9 mouse cellular contexts compared by ENCODE assay signal in genomic region chr11:30405581-30405980, GRCm38 (mm10).
DNase-seq lines count a peak whose midpoint lies in the region; ATAC-seq lines count a peak whose summit lies in the region.
"Had no signal": no experiment of that assay in that cellular context is flagged by ENCODE, and none has a peak within 500 bp of the region (broad histone marks: within the 10 kb centered on the region; RNA-seq: fewer than 3 reads in every experiment).

No protein-coding gene starts in this region.

- H3K36me3 ChIP-seq in heart, embryonic 11.5 days (ENCODE audit: control insufficient read depth, insufficient read depth, low read length) = no peaks in the 10 kb centered on the region
- H3K36me3 ChIP-seq in forebrain, embryonic 12.5 days (replicated peaks) = no peaks in the 10 kb centered on the region
- H3K36me3 ChIP-seq: limb, embryonic 13.5 days had no signal

- no peak overlapping the region for H3K4me2 ChIP-seq in heart, embryonic 11.5 days
- no peak overlapping the region for H3K4me2 ChIP-seq in forebrain, embryonic 12.5 days
- H3K4me2 ChIP-seq: limb, embryonic 13.5 days had no signal

- H3K4me1 ChIP-seq in heart, embryonic 11.5 days (ENCODE audit: control insufficient read depth, insufficient read depth, low read length) = peaks cover 10% of the 10 kb centered on the region
- no peaks in the 10 kb centered on the region; the same call in 1 of the 2 replicates for H3K4me1 ChIP-seq in forebrain, embryonic 12.5 days

- no peak for ATAC-seq in heart, embryonic 11.5 days (replicated peaks; ENCODE audit: insufficient number of reproducible peaks, low FRiP score, low TSS enrichment)
- ATAC-seq in forebrain, embryonic 12.5 days (ENCODE audit: low FRiP score) = no peak

- H3K9ac ChIP-seq in heart, embryonic 11.5 days (ENCODE audit: low read depth, low read length) = no peak overlapping the region
- no peak overlapping the region for H3K9ac ChIP-seq in forebrain, embryonic 12.5 days
- H3K9ac ChIP-seq: limb, embryonic 13.5 days had no signal

- no peak overlapping the region for H3K4me3 ChIP-seq in heart, embryonic 11.5 days (ENCODE audit: low read depth, low read length)
- H3K4me3 ChIP-seq in forebrain, embryonic 12.5 days (replicated peaks) = no peak overlapping the region
- H3K4me3 ChIP-seq: limb, embryonic 13.5 days had no signal

- no peak overlapping the region; the same call in 1 of the 2 replicates for H3K27ac ChIP-seq in heart, embryonic 11.5 days (ENCODE audit: low read depth, low read length)
- H3K27ac ChIP-seq in forebrain, embryonic 12.5 days = no peak overlapping the region
- H3K27ac ChIP-seq: limb, embryonic 13.5 days had no signal

- WGBS in heart, embryonic 11.5 days (ENCODE audit: insufficient replicate concordance) = 33% methylated on average over 2 of the region's 2 CpGs
- WGBS in forebrain, embryonic 12.5 days = 58% methylated on average over 2 of the region's 2 CpGs

- H3K27me3 ChIP-seq in heart, embryonic 11.5 days (ENCODE audit: control insufficient read depth, insufficient read depth, low read length) = no peaks in the 10 kb centered on the region
- H3K27me3 ChIP-seq in forebrain, embryonic 12.5 days = no peaks in the 10 kb centered on the region
- H3K27me3 ChIP-seq: limb, embryonic 13.5 days had no signal

- peak; percentile 99 for DNase-seq in heart, adult 11 months
- DNase-seq in adipocyte (ENCODE audit: low spot score) = peak; percentile 30
- peak; percentile 71 for DNase-seq in gastrocnemius, adult 18-20 months (ENCODE audit: low spot score)
- peak; percentile 49 to 57 for DNase-seq in kidney, adult 8-10 months
- DNase-seq in right cerebral cortex, postnatal 4 days = peak; percentile 23
- no peak for DNase-seq in thymus, postnatal 14 days

- H3K9me3 ChIP-seq in heart, embryonic 11.5 days (replicated peaks; ENCODE audit: control insufficient read depth, low read length) = no peaks in the 10 kb centered on the region
- H3K9me3 ChIP-seq in forebrain, embryonic 12.5 days = no peaks in the 10 kb centered on the region
- H3K9me3 ChIP-seq: limb, embryonic 13.5 days had no signal
